Mouse (Mus musculus): ENCODE results near the gene Wnt3a. TPM values are rescaled to one million over a fixed set of nuclear protein-coding genes. Genes with fewer than 3 reads are reported as not detected.

Wnt3a gene
- total and polyA plus RNA-seq, 3 experiments = not detected

GRCm38 (mm10) chr11:59331167-59331869 is 40.8 kb upstream of the Wnt3a start:
- Histone ChIP-seq H3K27ac (ENCODE audit: control insufficient read depth, low read depth, low read length) (no peak overlapping the region), H3K4me1 (ENCODE audit: control insufficient read depth in 1 of 2, insufficient read depth in 2 of 2, low read length in 2 of 2) (no peaks in the 10 kb centered on the region), H3K9me3 (replicated peaks; ENCODE audit: insufficient read depth, low read length) (no peaks in the 10 kb centered on the region), H3K4me3 (ENCODE audit: control insufficient read depth in 1 of 2, insufficient read depth in 1 of 2, low read depth in 2 of 2, low read length in 2 of 2) (no peak overlapping the region), H3K36me3 (ENCODE audit: control insufficient read depth in 1 of 2, insufficient read depth in 2 of 2, low read length in 2 of 2) (no peaks in the 10 kb centered on the region), H3K27me3 (ENCODE audit: control insufficient read depth in 1 of 2, insufficient read depth in 2 of 2, low read length in 2 of 2) (peaks cover 0 to 4% of the 10 kb centered on the region in 2 experiments; a peak in 3 of 4 replicates), H3K79me2 (ENCODE audit: control insufficient read depth, insufficient read depth, low read length, poor library complexity) (no peaks in the 10 kb centered on the region), H3K9ac (ENCODE audit: control insufficient read depth, low read depth, low read length, poor library complexity, severe bottlenecking) (no peak overlapping the region)
- DNase-seq (ENCODE audit: low read depth, low spot score) = no peak
- TF ChIP-seq CTCF (IDR thresholded peaks at IDR 0.05 in 2 of 3, conservative IDR thresholded peaks at IDR 0.05 in 1 of 3; ENCODE audit: control insufficient read depth in 1 of 3, insufficient read depth in 1 of 3, low read depth in 2 of 3, low read length in 3 of 3, poor library complexity in 1 of 3, severe bottlenecking in 1 of 3) (no peak), MYB (IDR thresholded peaks at IDR 0.05; ENCODE audit: low read depth, low read length) (no peak), POLR2A (IDR thresholded peaks at IDR 0.05; ENCODE audit: control insufficient read depth in 1 of 2, insufficient read depth in 1 of 2, low read depth in 1 of 2, low read length in 2 of 2, poor library complexity in 1 of 2) (no peak), SIN3A (IDR thresholded peaks at IDR 0.05; ENCODE audit: low read length) (no peak), MAZ (IDR thresholded peaks at IDR 0.05; ENCODE audit: low read depth, low read length) (no peak)

GRCm38 (mm10) chr11:59330560-59330959 is 40.0 kb upstream of the Wnt3a start:
- H3K27me3 ChIP-seq (ENCODE audit: control insufficient read depth in 1 of 2, insufficient read depth in 2 of 2, low read length in 2 of 2) = peaks cover 0 to 4% of the 10 kb centered on the region in 2 experiments; a peak in 3 of 4 replicates
- H3K9me3 ChIP-seq (replicated peaks; ENCODE audit: insufficient read depth, low read length) = no peaks in the 10 kb centered on the region
- DNase-seq (ENCODE audit: low read depth, low spot score) = peak; percentile 70
- H3K79me2 ChIP-seq (ENCODE audit: control insufficient read depth, insufficient read depth, low read length, poor library complexity) = no peaks in the 10 kb centered on the region
- H3K27ac ChIP-seq (ENCODE audit: control insufficient read depth, low read depth, low read length) = no peak overlapping the region
- TF ChIP-seq ZC3H11A (IDR thresholded peaks at IDR 0.05; ENCODE audit: low read depth, low read length) = peak; percentile 41; the same call in 1 of the 2 replicates
- TF ChIP-seq HCFC1 (IDR thresholded peaks at IDR 0.05; ENCODE audit: low read depth, low read length) = no peak
- no peak for TF ChIP-seq JUND (IDR thresholded peaks at IDR 0.05; ENCODE audit: low read depth, low read length)
- no peak for TF ChIP-seq ZNF384 (IDR thresholded peaks at IDR 0.05; ENCODE audit: low read depth, low read length)
- no peak for TF ChIP-seq MAX (IDR thresholded peaks at IDR 0.05; ENCODE audit: low read length)
- TF ChIP-seq RAD21 (IDR thresholded peaks at IDR 0.05; ENCODE audit: low read depth, low read length) = peak; percentile 66
- TF ChIP-seq CTCF (IDR thresholded peaks at IDR 0.05 in 2 of 3, conservative IDR thresholded peaks at IDR 0.05 in 1 of 3; ENCODE audit: control insufficient read depth in 1 of 3, insufficient read depth in 1 of 3, low read depth in 2 of 3, low read length in 3 of 3, poor library complexity in 1 of 3, severe bottlenecking in 1 of 3) = peak; percentile 88 to 99 (median 91)
- no peak for TF ChIP-seq MYB (IDR thresholded peaks at IDR 0.05; ENCODE audit: low read depth, low read length)
- TF ChIP-seq ELF1 (IDR thresholded peaks at IDR 0.05; ENCODE audit: low read depth, low read length) = no peak
- TF ChIP-seq MAFK (IDR thresholded peaks at IDR 0.05; ENCODE audit: borderline replicate concordance, low read depth, low read length) = no peak
- peak; percentile 85 for TF ChIP-seq SMC3 (IDR thresholded peaks at IDR 0.05; ENCODE audit: low read depth, low read length)
- TF ChIP-seq CHD1 (IDR thresholded peaks at IDR 0.05; ENCODE audit: low read depth, low read length) = no peak
- no peak for TF ChIP-seq MAZ (IDR thresholded peaks at IDR 0.05; ENCODE audit: low read depth, low read length)
- H3K4me3 ChIP-seq (ENCODE audit: control insufficient read depth in 1 of 2, insufficient read depth in 1 of 2, low read depth in 2 of 2, low read length in 2 of 2) = no peak overlapping the region
- no peaks in the 10 kb centered on the region for H3K36me3 ChIP-seq (ENCODE audit: control insufficient read depth in 1 of 2, insufficient read depth in 2 of 2, low read length in 2 of 2)
- H3K9ac ChIP-seq (ENCODE audit: control insufficient read depth, low read depth, low read length, poor library complexity, severe bottlenecking) = no peak overlapping the region
- no peaks in the 10 kb centered on the region for H3K4me1 ChIP-seq (ENCODE audit: control insufficient read depth in 1 of 2, insufficient read depth in 2 of 2, low read length in 2 of 2)

Data from MEL (cell line).